Mouse (Mus musculus) embryonic facial prominence, embryonic 12.5 days (tissue): ENCODE data around the gene Olfr19. TPM values are rescaled to one million over a fixed set of nuclear protein-coding genes. Genes with fewer than 3 reads are reported as not detected.
"Not testable (repeated sequence)": the region's sequence is repeated elsewhere in the genome, so short reads cannot be mapped to it uniquely, and the experiment has no call there.

ENCODE experiments used
- ATAC-seq: fragments of 200-750 bp; cut with Nextera tagmentation; 2 replicates; pipeline ENCODE4 v1.8.0; 2017; ENCODE audit not compliant: insufficient number of reproducible peaks, insufficient read depth, low FRiP score, low TSS enrichment
- H3K27ac ChIP-seq: fragments of 300-500 bp; sonication (generic); 2 replicates; pipeline ENCODE4 v1.5.1; 2016; ENCODE audit warnings: mild to moderate bottlenecking
- H3K27me3 ChIP-seq: fragments of 300-500 bp; sonication (generic); 2 replicates; pipeline ENCODE4 v1.6.1; 2016; ENCODE audit warnings: mild to moderate bottlenecking, moderate library complexity
- H3K36me3 ChIP-seq: fragments of 300-500 bp; sonication (generic); 2 replicates; pipeline ENCODE4 v1.6.1; 2016; ENCODE audit warnings: mild to moderate bottlenecking
- H3K4me1 ChIP-seq: fragments of 300-500 bp; sonication (generic); 2 replicates; pipeline ENCODE4 v1.6.1; 2016
- H3K4me2 ChIP-seq: fragments of 300-500 bp; sonication (generic); replicated peaks from 2 replicates; pipeline ENCODE4 v1.6.1; 2016; ENCODE audit warnings: mild to moderate bottlenecking, moderate library complexity
- H3K4me3 ChIP-seq: fragments of 300-500 bp; sonication (generic); 2 replicates; pipeline ENCODE4 v1.5.1; 2016; ENCODE audit warnings: mild to moderate bottlenecking
- H3K9ac ChIP-seq: fragments of 300-500 bp; sonication (generic); 2 replicates; pipeline ENCODE4 v1.6.1; 2016; ENCODE audit warnings: mild to moderate bottlenecking, moderate library complexity
- H3K9me3 ChIP-seq: fragments of 300-500 bp; sonication (generic); 2 replicates; pipeline ENCODE4 v1.6.1; 2016; ENCODE audit warnings: mild to moderate bottlenecking, moderate library complexity
- WGBS: fragments of 180-500 bp; shearing (Covaris S2); methylation state at CpG from one replicate; pipeline ENCODE4 v1.1.7; 2016; 5-methylcytosine and 5-hydroxymethylcytosine counted together
- polyA plus RNA-seq: library from polyadenylated mRNA; unstranded; fragments of >200 nt; fragmentation: Nextera tagmentation; extraction: Ambion mirVana; gene quantifications from 2 replicates; pipeline ENCODE4 v1.2.1, GENCODE M21; 2016

The Olfr19 gene
- polyA plus RNA-seq, result not detected in 2 replicates

DNA sequence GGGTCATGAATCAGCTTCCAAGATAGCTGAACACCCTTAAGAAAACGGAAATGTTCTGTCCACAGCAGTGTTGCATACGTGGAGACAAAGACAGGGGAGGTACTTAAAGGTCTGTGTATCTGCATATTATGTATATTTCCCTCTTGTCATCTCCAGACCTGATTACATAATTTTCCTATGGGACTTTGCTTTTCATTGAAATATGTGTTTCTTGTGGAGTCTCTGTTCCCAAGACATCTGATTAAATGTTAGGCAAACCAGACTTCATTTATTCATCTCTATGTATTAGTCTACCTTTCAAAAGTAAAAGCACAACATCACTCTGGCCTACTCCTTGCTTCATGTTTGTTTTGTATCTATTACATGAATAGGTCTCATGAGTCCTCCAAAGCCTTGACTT lies at the start of gene Olfr19:
TSS of gene Olfr19 (minus strand) at position 101 of the 400 bp plus-strand sequence.
- 70% methylated on average over 2 of the region's 2 CpGs for WGBS
- Histone ChIP-seq H3K4me3 (no peak within 1 kb of the TSS), H3K9ac (no peak within 1 kb of the TSS), H3K4me1 (no peaks in the 10 kb centered on the region), H3K27ac (no peak within 1 kb of the TSS), H3K27me3 (no peaks in the 10 kb centered on the region), H3K36me3 (no peaks in the 10 kb centered on the region), H3K9me3 (no peaks in the 10 kb centered on the region), H3K4me2 (no peak within 1 kb of the TSS)
- ATAC-seq, result no peak

DNA sequence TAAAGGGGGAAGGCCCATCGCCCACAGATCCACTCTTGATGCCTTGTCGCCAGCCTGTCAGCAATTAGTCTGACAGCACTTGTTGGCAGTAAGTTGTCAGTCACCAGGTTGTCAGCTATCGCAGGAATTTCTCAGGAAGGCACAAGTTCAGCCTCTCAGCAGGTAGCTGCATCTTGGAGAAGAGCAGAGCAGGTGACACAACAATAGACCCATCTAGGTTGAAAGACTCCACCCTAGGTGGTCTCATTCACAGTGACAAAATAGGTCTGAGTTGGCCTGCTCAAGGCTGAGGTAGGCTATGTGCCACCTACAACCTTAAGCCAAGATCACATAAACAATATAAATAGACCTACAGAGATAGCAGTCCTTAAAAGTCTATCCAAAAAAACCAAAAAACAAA lies 8.8 kb upstream of the Olfr19 start:
- no peak overlapping the region for H3K9ac ChIP-seq
- no peaks in the 10 kb centered on the region for H3K27me3 ChIP-seq
- H3K4me3 ChIP-seq, result no peak overlapping the region
- WGBS, result 63% methylated on average over 3 of the region's 3 CpGs
- no peak for ATAC-seq
- no peaks in the 10 kb centered on the region for H3K4me1 ChIP-seq
- H3K4me2 ChIP-seq, result no peak overlapping the region
- no peak overlapping the region for H3K27ac ChIP-seq
- no peaks in the 10 kb centered on the region for H3K36me3 ChIP-seq
- no peaks in the 10 kb centered on the region for H3K9me3 ChIP-seq

DNA sequence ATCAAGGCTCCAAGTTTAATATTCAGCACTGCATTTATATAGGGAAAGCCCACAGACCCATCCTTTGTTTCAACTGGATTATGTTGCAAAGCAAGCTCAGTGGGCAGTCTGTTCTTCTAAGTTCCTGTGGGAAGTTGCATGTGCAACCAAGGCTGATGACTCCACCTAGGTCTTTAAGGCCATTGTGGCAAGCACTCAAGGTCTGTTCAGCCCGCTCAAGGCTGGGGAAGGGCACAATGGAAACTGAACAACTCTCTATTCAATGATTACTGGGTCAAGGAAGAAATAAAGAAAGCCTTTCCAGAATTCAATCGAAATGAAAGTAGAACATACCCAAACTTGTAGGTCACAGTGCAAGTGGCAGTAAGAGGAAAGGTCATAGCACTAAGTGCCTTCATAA lies 7.8 kb upstream of the Olfr19 start:
- Histone ChIP-seq H3K36me3 (no peaks in the 10 kb centered on the region), H3K4me2 (no peak overlapping the region), H3K9ac (no peak overlapping the region), H3K27me3 (no peaks in the 10 kb centered on the region), H3K27ac (no peak overlapping the region), H3K4me3 (no peak overlapping the region), H3K9me3 (no peaks in the 10 kb centered on the region), H3K4me1 (no peaks in the 10 kb centered on the region)
- ATAC-seq, result no peak
- 78% methylated on average over 2 of the region's 2 CpGs for WGBS

DNA sequence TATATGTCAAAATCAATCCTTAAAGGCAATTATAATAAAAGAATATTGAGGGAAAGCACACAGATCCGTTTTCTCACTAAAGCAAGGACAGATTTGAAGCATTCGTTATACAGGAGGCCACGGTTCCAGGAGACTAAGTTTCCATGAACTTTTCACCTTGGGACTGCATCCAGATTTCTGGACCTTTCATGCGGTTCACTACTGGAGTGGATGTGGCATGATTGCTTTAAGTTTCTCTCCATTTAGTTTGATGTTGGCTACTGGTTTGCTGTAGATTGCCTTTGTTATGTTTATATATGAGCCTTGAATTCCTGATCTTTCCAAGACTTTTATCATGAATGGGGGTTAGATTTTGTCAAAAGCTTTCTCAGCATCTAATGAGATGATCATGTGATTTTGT lies 11.2 kb downstream of the Olfr19 start:
- no peak overlapping the region for H3K4me3 ChIP-seq
- H3K9me3 ChIP-seq, result no peaks in the 10 kb centered on the region
- H3K27me3 ChIP-seq, result no peaks in the 10 kb centered on the region
- WGBS, result 82% methylated on average over 4 of the region's 4 CpGs
- H3K36me3 ChIP-seq, result no peaks in the 10 kb centered on the region
- H3K4me1 ChIP-seq, result no peaks in the 10 kb centered on the region
- H3K9ac ChIP-seq, result no peak overlapping the region
- no peak for ATAC-seq
- no peak overlapping the region for H3K4me2 ChIP-seq
- no peak overlapping the region for H3K27ac ChIP-seq

DNA sequence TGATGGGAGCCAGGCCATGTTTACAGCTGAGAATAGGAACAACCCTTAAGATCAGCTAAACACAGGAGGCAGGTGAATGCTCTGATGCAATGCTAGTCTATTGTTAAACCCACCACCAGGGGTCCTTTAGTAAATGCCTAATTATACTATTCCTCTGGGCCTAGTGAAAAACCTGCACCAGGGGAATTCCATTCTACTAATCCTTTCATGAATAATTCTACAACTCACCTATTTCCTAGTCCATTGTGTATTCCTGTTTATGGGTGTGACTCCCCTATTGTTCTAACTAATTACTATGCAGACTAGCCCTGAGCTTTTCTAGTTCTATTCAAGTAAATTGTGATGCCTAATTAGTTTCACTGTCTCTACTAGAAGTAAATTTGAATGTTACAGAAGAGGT lies 11.7 kb downstream of the Olfr19 start:
- not testable (repeated sequence) for H3K4me3 ChIP-seq, H3K4me1 ChIP-seq, H3K4me2 ChIP-seq, H3K27me3 ChIP-seq, H3K9ac ChIP-seq, H3K9me3 ChIP-seq, H3K27ac ChIP-seq, H3K36me3 ChIP-seq, ATAC-seq

DNA sequence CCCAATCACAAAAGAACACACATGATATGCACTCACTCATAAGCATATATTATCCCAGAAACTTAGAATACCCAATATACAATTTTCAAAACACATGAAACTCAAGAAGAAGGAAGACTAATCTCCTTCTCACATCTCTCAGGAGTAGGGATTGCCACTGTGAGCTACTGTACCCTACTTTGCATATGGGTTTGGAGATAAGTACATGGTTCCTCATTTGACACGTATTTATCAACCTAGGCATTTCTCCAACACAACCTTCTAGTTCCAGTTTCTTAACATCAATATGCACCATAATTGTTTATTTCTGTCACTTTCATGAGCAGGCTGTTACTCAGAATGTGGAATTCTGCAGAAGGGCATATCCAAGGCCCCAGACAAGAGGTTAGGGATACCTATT lies 31.1 kb downstream of the Olfr19 start:
- H3K4me1 ChIP-seq, result no peaks in the 10 kb centered on the region
- 81% methylated on average over 1 of the region's 1 CpGs for WGBS
- no peak overlapping the region for H3K9ac ChIP-seq
- no peaks in the 10 kb centered on the region for H3K36me3 ChIP-seq
- H3K27me3 ChIP-seq, result no peaks in the 10 kb centered on the region
- no peak overlapping the region for H3K27ac ChIP-seq
- ATAC-seq, result no peak
- no peak overlapping the region for H3K4me3 ChIP-seq
- no peaks in the 10 kb centered on the region for H3K9me3 ChIP-seq
- H3K4me2 ChIP-seq, result no peak overlapping the region

DNA sequence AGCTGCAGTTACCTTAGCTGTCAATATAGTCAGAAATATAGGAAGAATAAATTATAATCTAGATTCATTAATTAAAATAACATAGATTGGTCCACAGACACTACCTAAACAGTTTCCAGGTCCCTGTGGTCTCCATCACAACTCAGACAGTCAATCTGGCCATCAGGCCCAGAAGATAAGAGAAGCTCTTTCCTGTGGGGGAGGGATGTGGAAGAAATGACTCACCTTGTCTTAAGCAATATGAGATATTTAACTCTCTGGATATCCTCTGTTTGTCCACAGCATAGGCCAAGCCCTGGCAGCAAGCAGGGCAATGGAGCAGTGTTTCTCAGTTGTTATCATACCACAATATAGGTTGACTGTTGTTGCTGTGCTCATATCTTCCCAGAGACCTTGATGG lies 42.5 kb downstream of the Olfr19 start:
- Histone ChIP-seq H3K4me1 (no peaks in the 10 kb centered on the region), H3K9ac (no peak overlapping the region), H3K4me2 (no peak overlapping the region), H3K27ac (no peak overlapping the region), H3K4me3 (no peak overlapping the region), H3K9me3 (0 out of 2 replicates have a peak, but pooled peaks cover 3% of the 10 kb centered on the region), H3K36me3 (no peaks in the 10 kb centered on the region), H3K27me3 (no peaks in the 10 kb centered on the region)
- no peak for ATAC-seq

Other genes starting within 250 kb of the Olfr19 start
- 8.6 and 9.0 TPM in 2 replicates for gene Fgd4, start 75.9 kb downstream of the Olfr19 start, polyA plus RNA-seq
- 0.60 and 0.62 TPM in 2 replicates for gene Spag6l, start 153.1 kb upstream of the Olfr19 start, polyA plus RNA-seq
- gene Igll1, start 187.6 kb upstream of the Olfr19 start, polyA plus RNA-seq, result not detected in 2 replicates
- 82.7 and 87.1 TPM in 2 replicates for gene Top3b, start 194.3 kb upstream of the Olfr19 start, polyA plus RNA-seq
- gene Vpreb1, start 194.4 kb upstream of the Olfr19 start, polyA plus RNA-seq, result 1.7 and 2.3 TPM in 2 replicates
- gene Ppm1f, start 220.1 kb upstream of the Olfr19 start, polyA plus RNA-seq, result 36.3 and 38.4 TPM in 2 replicates